Mouse (Mus musculus): ENCODE data around the gene Olfr1093.

DNA sequence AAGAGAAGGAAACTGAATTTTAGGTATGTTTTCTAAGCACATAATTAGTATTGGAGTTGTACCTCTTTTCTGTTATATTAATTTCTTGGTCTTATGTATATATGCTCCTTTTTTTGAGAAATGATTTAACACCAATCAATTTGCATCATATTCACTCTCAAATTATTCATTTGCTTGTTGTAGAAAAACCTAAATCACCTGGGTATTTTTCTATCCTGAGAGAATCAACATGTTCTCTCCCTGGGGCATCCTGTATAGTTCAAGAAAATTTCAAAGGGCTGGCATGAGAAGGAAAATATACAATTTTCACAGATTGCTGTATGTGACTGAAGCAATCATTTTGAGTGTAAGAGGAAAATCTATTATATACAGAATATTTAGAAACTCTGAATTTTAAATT lies 42.1 kb downstream of the Olfr1093 start, which contains the start of gene Olfr1094:
- TF ChIP-seq CTCF (IDR thresholded peaks at IDR 0.05; ENCODE audit: low read depth) (no peak), EP300 (optimal IDR thresholded peaks at IDR 0.05) (no peak)

All from stomach, postnatal 0 days (tissue).